29 mouse cellular contexts compared by ENCODE assay signal in genomic region chr11:60843412-60843811, GRCm38 (mm10).
"Had no signal": no experiment of that assay in that cellular context is flagged by ENCODE, and none has a peak within 500 bp of the region (broad histone marks: within the 10 kb centered on the region; RNA-seq: fewer than 3 reads in every experiment).

No protein-coding gene starts in this region.

- H3K4me1 ChIP-seq: limb, embryonic 10.5 days; limb, embryonic 12.5 days; limb, embryonic 13.5 days; limb, embryonic 15.5 days; liver, embryonic 12.5 days; lung, embryonic 15.5 days; midbrain, embryonic 10.5 days; midbrain, embryonic 12.5 days; midbrain, embryonic 13.5 days; midbrain, embryonic 15.5 days; neural tube, embryonic 12.5 days had no signal

- H3K27me3 ChIP-seq: limb, embryonic 12.5 days; limb, embryonic 13.5 days; limb, embryonic 15.5 days; liver, embryonic 12.5 days; liver, embryonic 13.5 days; liver, embryonic 15.5 days; lung, embryonic 15.5 days; megakaryocyte, embryonic 14.5 days; midbrain, embryonic 12.5 days; midbrain, embryonic 13.5 days; midbrain, embryonic 15.5 days; neural tube, embryonic 12.5 days had no signal

- H3K4me2 ChIP-seq: limb, embryonic 12.5 days; limb, embryonic 13.5 days; limb, embryonic 15.5 days; liver, embryonic 11.5 days; liver, embryonic 12.5 days; liver, embryonic 13.5 days; liver, embryonic 15.5 days; lung, embryonic 14.5 days; lung, embryonic 15.5 days; midbrain, embryonic 11.5 days; midbrain, embryonic 12.5 days; midbrain, embryonic 13.5 days; midbrain, embryonic 15.5 days; neural tube, embryonic 12.5 days had no signal

- H3K36me3 ChIP-seq: midbrain, embryonic 15.5 days had no signal

- H3K27ac ChIP-seq: limb, embryonic 10.5 days; limb, embryonic 12.5 days; limb, embryonic 13.5 days; limb, embryonic 15.5 days; liver, embryonic 12.5 days; liver, embryonic 13.5 days; liver, embryonic 14.5 days; liver, embryonic 15.5 days; lung, embryonic 15.5 days; macrophage; midbrain, embryonic 10.5 days; midbrain, embryonic 12.5 days; midbrain, embryonic 13.5 days; midbrain, embryonic 15.5 days; neural tube, embryonic 12.5 days had no signal

- DNase-seq: left cerebral cortex, postnatal 4 days; liver; liver, embryonic 13.5 days; liver, postnatal 0 days; lung, adult 18-20 months; lung, adult 2 months; lung, embryonic 14.5 days; lung, postnatal 10 days; lung, postnatal 14 days; lung, postnatal 36 days; lung, postnatal 4 days; midbrain, embryonic 14.5 days had no signal

- H3K4me3 ChIP-seq: limb, embryonic 10.5 days; limb, embryonic 12.5 days; limb, embryonic 13.5 days; limb, embryonic 15.5 days; liver, embryonic 12.5 days; liver, embryonic 13.5 days; liver, embryonic 15.5 days; lung, embryonic 15.5 days; megakaryocyte, embryonic 14.5 days; midbrain, embryonic 10.5 days; midbrain, embryonic 12.5 days; midbrain, embryonic 13.5 days; midbrain, embryonic 15.5 days; neural tube, embryonic 12.5 days had no signal
